ENCODE assay signal across 8 mouse cellular contexts in genomic region chr9:123530158-123530475, GRCm38 (mm10). TPM values are rescaled to one million over a fixed set of nuclear protein-coding genes. Genes with fewer than 3 reads are reported as not detected.
A peak's percentile ranks its signal among the peaks of the same experiment; 100 is the strongest.
DNase-seq lines count a peak whose midpoint lies in the region; ATAC-seq and TF ChIP-seq lines count a peak whose summit lies in the region.

No protein-coding gene starts in this region.

- 0% methylated on average over 13 of the region's 13 CpGs for WGBS in kidney, embryonic 15.5 days
- WGBS in forebrain, postnatal 0 days: 2% methylated on average over 13 of the region's 13 CpGs
- under 1% methylated on average over 13 of the region's 13 CpGs for WGBS in midbrain, embryonic 12.5 days

- no peak for ATAC-seq in kidney, embryonic 15.5 days (replicated peaks; ENCODE audit: low FRiP score)
- ATAC-seq in forebrain, postnatal 0 days: no peak
- no peak for ATAC-seq in midbrain, embryonic 12.5 days (ENCODE audit: low FRiP score, low read depth)

- H3K9me3 ChIP-seq in kidney, embryonic 15.5 days (replicated peaks): no peaks in the 10 kb centered on the region
- no peaks in the 10 kb centered on the region for H3K9me3 ChIP-seq in forebrain, postnatal 0 days (ENCODE audit: low read length)
- H3K9me3 ChIP-seq in midbrain, embryonic 12.5 days: no peaks in the 10 kb centered on the region

- peaks cover 30% of the 10 kb centered on the region for H3K4me1 ChIP-seq in kidney, embryonic 15.5 days
- peaks cover 19% of the 10 kb centered on the region for H3K4me1 ChIP-seq in forebrain, postnatal 0 days (ENCODE audit: insufficient read depth)
- H3K4me1 ChIP-seq in midbrain, embryonic 12.5 days: peaks cover 17% of the 10 kb centered on the region

- H3K4me3 ChIP-seq in kidney, embryonic 15.5 days (replicated peaks): peak overlapping the region; percentile 84
- peak overlapping the region; percentile 92 for H3K4me3 ChIP-seq in forebrain, postnatal 0 days (ENCODE audit: low read depth, low read length)
- H3K4me3 ChIP-seq in midbrain, embryonic 12.5 days: peak overlapping the region; percentile 96

- no peaks in the 10 kb centered on the region for H3K36me3 ChIP-seq in kidney, embryonic 15.5 days
- no peaks in the 10 kb centered on the region for H3K36me3 ChIP-seq in forebrain, postnatal 0 days (ENCODE audit: insufficient read depth)
- no peaks in the 10 kb centered on the region for H3K36me3 ChIP-seq in midbrain, embryonic 12.5 days

- H3K27ac ChIP-seq in kidney, embryonic 15.5 days: peak overlapping the region; percentile 96
- peak overlapping the region; percentile 97 for H3K27ac ChIP-seq in forebrain, postnatal 0 days (ENCODE audit: low read depth, low read length)
- peak overlapping the region; percentile 96 for H3K27ac ChIP-seq in midbrain, embryonic 12.5 days (replicated peaks)

- DNase-seq in kidney, postnatal 4 days: no peak
- DNase-seq in ZHBTc4 (ENCODE audit: low read depth, low spot score): peak; percentile 44
- no peak for DNase-seq in forebrain, postnatal 0 days
- no peak for DNase-seq in layer of hippocampus, postnatal 10 days (ENCODE audit: low spot score in 2 of 2)
- DNase-seq in left cerebral cortex, postnatal 14 days (ENCODE audit: low spot score in 2 of 2): no peak
- no peak for DNase-seq in cerebellum, postnatal 10 days

- peak overlapping the region; percentile 97 for H3K9ac ChIP-seq in kidney, embryonic 15.5 days
- H3K9ac ChIP-seq in forebrain, postnatal 0 days: peak overlapping the region; percentile 95
- peak overlapping the region; percentile 92 for H3K9ac ChIP-seq in midbrain, embryonic 12.5 days (replicated peaks)

- no peaks in the 10 kb centered on the region for H3K27me3 ChIP-seq in kidney, embryonic 15.5 days
- H3K27me3 ChIP-seq in forebrain, postnatal 0 days (ENCODE audit: insufficient read depth, low read length): no peaks in the 10 kb centered on the region
- H3K27me3 ChIP-seq in midbrain, embryonic 12.5 days: no peaks in the 10 kb centered on the region

- intact Hi-C loops in left cerebral cortex, postnatal 14 days (cut with DNase I): no loop called here

- H3K4me2 ChIP-seq in kidney, embryonic 15.5 days: peak overlapping the region; percentile 64
- peak overlapping the region; percentile 61 for H3K4me2 ChIP-seq in forebrain, postnatal 0 days (ENCODE audit: low read depth)
- H3K4me2 ChIP-seq in midbrain, embryonic 12.5 days (replicated peaks): peak overlapping the region; percentile 71

- TF ChIP-seq CTCF in forebrain, postnatal 0 days (IDR thresholded peaks at IDR 0.05; ENCODE audit: low read depth): no peak

RNA-seq across cellular contexts. Expression of gene Sacm1l, which starts 0.6 kb away (rescaled TPM):
- 56.1 and 64.2 TPM in 2 replicates for polyA plus RNA-seq in kidney, embryonic 15.5 days (2015; fragmentation: Nextera tagmentation; extraction: Ambion mirVana)
- 38.9 and 45.1 TPM in 2 replicates for total RNA-seq in forebrain, postnatal 0 days (2014; rRNA removed)
- 25.1 and 33.1 TPM in 2 replicates for polyA plus RNA-seq in forebrain, postnatal 0 days (2015; fragmentation: Nextera tagmentation; extraction: Ambion mirVana)
- 51.5 and 54.2 TPM in 2 replicates for polyA plus RNA-seq in midbrain, embryonic 12.5 days (2016; fragmentation: Nextera tagmentation; extraction: Ambion mirVana)
- 10 to 100 TPM; 41.1 to 44.5 TPM for total RNA-seq in layer of hippocampus, postnatal 10 days (2021)
- total RNA-seq in left cerebral cortex, postnatal 14 days (2021): 10 to 100 TPM; 46.9 to 53.5 TPM

RNA-seq across cellular contexts. Expression of gene Limd1, which starts 51.6 kb away (rescaled TPM):
- polyA plus RNA-seq in kidney, embryonic 15.5 days (2015; fragmentation: Nextera tagmentation; extraction: Ambion mirVana): 49.3 and 50.5 TPM in 2 replicates
- total RNA-seq in forebrain, postnatal 0 days (2014; rRNA removed): 16.3 and 23.8 TPM in 2 replicates
- polyA plus RNA-seq in forebrain, postnatal 0 days (2015; fragmentation: Nextera tagmentation; extraction: Ambion mirVana): 8.8 and 9.1 TPM in 2 replicates
- polyA plus RNA-seq in midbrain, embryonic 12.5 days (2016; fragmentation: Nextera tagmentation; extraction: Ambion mirVana): 40.9 and 45.3 TPM in 2 replicates
- total RNA-seq in layer of hippocampus, postnatal 10 days (2021): 10 to 100 TPM in 1 of 2 experiments, 1 to 10 TPM in 1; 9.6 to 13.5 TPM
- 1 to 10 TPM; 8.1 to 8.9 TPM for total RNA-seq in left cerebral cortex, postnatal 14 days (2021)
